Mouse (Mus musculus): ENCODE measurements at regions not wholly inside any gene's neighbourhood (a gene's known extent, or its start where the extent isn't known, plus 50 kb on each side); places are given as distances from the start of the nearest gene placed in this dataset.
A peak's percentile ranks its signal among the peaks of the same experiment; 100 is the strongest.

GRCm38 (mm10) chr9:61714331-61715035 is 199.9 kb downstream of the Rplp1 start:
- H3K4me1 ChIP-seq, result peaks cover 23% of the 10 kb centered on the region
- peak overlapping the region; percentile 38; the same call in 1 of the 2 replicates for H3K27ac ChIP-seq (replicated peaks)
- DNase-seq (ENCODE audit: low spot score), result no peak

DNA sequence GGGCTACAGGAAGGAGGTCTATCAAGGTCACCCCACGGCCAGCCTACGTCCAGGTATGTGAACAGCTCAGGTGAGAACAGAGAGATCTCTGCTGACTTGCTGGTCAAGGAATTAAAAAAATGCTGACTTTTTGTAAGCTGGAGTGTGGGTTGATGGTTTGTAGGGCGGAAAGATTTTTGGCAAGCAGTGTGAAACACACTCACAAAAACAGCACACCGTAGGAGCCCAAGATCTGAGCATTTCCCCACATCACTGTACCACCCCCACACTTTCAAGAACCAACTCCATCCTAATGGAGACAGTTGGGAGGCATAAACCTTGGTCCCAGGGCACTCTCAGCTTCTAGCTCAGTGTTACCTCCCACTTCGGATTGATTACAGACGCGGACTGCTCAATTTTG is 200.5 kb downstream of the Rplp1 start:
- no peak overlapping the region for H3K27ac ChIP-seq (replicated peaks)
- no peaks in the 10 kb centered on the region for H3K36me3 ChIP-seq
- peaks cover 21% of the 10 kb centered on the region for H3K27me3 ChIP-seq (ENCODE audit: low read depth, poor library complexity, severe bottlenecking)
- H3K4me3 ChIP-seq, result no peak overlapping the region
- no peak for DNase-seq (ENCODE audit: low spot score)
- peaks cover 23% of the 10 kb centered on the region for H3K4me1 ChIP-seq
- WGBS, result 90% methylated on average over 7 of the region's 7 CpGs
- H3K9me3 ChIP-seq (replicated peaks), result no peaks in the 10 kb centered on the region

More at GRCm38 (mm10) chr9:61714331-61715035, 199.9 kb downstream of the Rplp1 start:
- WGBS, result 41% methylated on average over 19 of the region's 19 CpGs
- H3K9me3 ChIP-seq (replicated peaks), result no peaks in the 10 kb centered on the region
- H3K4me3 ChIP-seq, result no peak overlapping the region
- H3K36me3 ChIP-seq, result no peaks in the 10 kb centered on the region
- peaks cover 21% of the 10 kb centered on the region for H3K27me3 ChIP-seq (ENCODE audit: low read depth, poor library complexity, severe bottlenecking)

- H3K27me3 ChIP-seq (ENCODE audit: low read depth, poor library complexity, severe bottlenecking), result peaks cover 11% of the 10 kb centered on the region; the same call in 1 of the 2 replicates
These were observed 203.0 kb downstream of the Rplp1 start for GRCm38 (mm10) chr9:61711296-61711695.

GRCm38 (mm10) chr9:61707875-61708274 is 206.5 kb downstream of the Rplp1 start:
- DNase-seq (ENCODE audit: low spot score), result no peak
- Histone ChIP-seq H3K27ac (replicated peaks) (no peak overlapping the region), H3K4me3 (no peak overlapping the region), H3K27me3 (ENCODE audit: low read depth, poor library complexity, severe bottlenecking) (no peaks in the 10 kb centered on the region), H3K4me1 (peaks cover 8% of the 10 kb centered on the region; the same call in 1 of the 2 replicates), H3K36me3 (no peaks in the 10 kb centered on the region), H3K9me3 (replicated peaks) (no peaks in the 10 kb centered on the region)
- WGBS, result 90% methylated on average over 7 of the region's 7 CpGs

More at GRCm38 (mm10) chr9:61711296-61711695, 203.0 kb downstream of the Rplp1 start:
- no peaks in the 10 kb centered on the region for H3K9me3 ChIP-seq (replicated peaks)
- H3K27ac ChIP-seq (replicated peaks), result no peak overlapping the region
- no peak overlapping the region for H3K4me3 ChIP-seq
- no peaks in the 10 kb centered on the region for H3K36me3 ChIP-seq
- peaks cover 23% of the 10 kb centered on the region for H3K4me1 ChIP-seq
- WGBS, result 74% methylated on average over 7 of the region's 7 CpGs
- DNase-seq (ENCODE audit: low spot score), result no peak

- Histone ChIP-seq H3K36me3 (no peaks in the 10 kb centered on the region), H3K4me3 (no peak overlapping the region), H3K9me3 (replicated peaks) (no peaks in the 10 kb centered on the region), H3K27ac (replicated peaks) (no peak overlapping the region), H3K4me1 (peaks cover 7% of the 10 kb centered on the region; the same call in 1 of the 2 replicates), H3K27me3 (ENCODE audit: low read depth, poor library complexity, severe bottlenecking) (no peaks in the 10 kb centered on the region)
- 84% methylated on average over 2 of the region's 2 CpGs for WGBS
- DNase-seq (ENCODE audit: low spot score), result no peak
These were observed 207.0 kb downstream of the Rplp1 start for GRCm38 (mm10) chr9:61707296-61707695.

GRCm38 (mm10) chr9:61706263-61706755 is 208.0 kb downstream of the Rplp1 start:
- Histone ChIP-seq H3K27ac (replicated peaks) (no peak overlapping the region), H3K27me3 (ENCODE audit: low read depth, poor library complexity, severe bottlenecking) (peaks cover under 1% of the 10 kb centered on the region; the same call in 1 of the 2 replicates), H3K36me3 (no peaks in the 10 kb centered on the region), H3K9me3 (replicated peaks) (no peaks in the 10 kb centered on the region), H3K4me1 (peaks cover 3% of the 10 kb centered on the region; the same call in 1 of the 2 replicates), H3K4me3 (no peak overlapping the region)
- WGBS, result 82% methylated on average over 6 of the region's 6 CpGs
- no peak for DNase-seq (ENCODE audit: low spot score)

DNA sequence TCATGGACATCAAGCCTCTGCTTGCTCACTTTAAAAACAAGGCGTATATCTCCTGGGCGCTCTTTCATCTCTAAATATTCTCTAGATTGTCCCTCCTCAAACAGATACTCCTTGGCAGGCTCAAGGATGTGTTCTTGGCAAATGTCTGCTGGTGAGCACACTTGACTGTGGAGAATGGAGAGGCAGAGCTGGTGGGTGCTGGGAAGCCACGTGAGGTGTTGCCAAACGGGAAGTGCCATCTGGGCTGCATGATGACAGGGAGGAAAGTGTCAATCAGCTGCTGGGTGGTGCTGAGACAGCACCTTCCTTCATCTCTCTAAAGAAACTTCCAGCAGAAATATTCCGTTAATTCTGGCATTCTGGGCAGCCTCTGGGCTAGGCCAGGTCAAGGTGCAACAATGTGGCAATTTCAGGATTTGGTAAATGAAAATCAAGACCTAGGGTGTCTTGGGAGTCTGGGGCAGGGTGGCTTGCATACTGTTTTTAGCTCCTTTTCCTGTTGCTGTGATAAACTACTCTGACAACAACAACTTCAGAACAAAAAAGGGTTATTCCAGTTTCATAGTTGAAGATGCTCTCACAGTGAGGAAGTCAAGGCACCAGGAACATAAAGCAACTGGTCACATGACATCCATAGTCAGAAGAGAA is 208.6 kb downstream of the Rplp1 start:
- no peak overlapping the region for H3K4me3 ChIP-seq
- no peak for DNase-seq (ENCODE audit: low spot score)
- H3K4me1 ChIP-seq, result peaks cover under 1% of the 10 kb centered on the region; the same call in 1 of the 2 replicates
- WGBS, result 75% methylated on average over 5 of the region's 5 CpGs
- H3K27me3 ChIP-seq (ENCODE audit: low read depth, poor library complexity, severe bottlenecking), result peaks cover 6% of the 10 kb centered on the region
- H3K36me3 ChIP-seq, result no peaks in the 10 kb centered on the region
- H3K27ac ChIP-seq (replicated peaks), result no peak overlapping the region
- no peaks in the 10 kb centered on the region for H3K9me3 ChIP-seq (replicated peaks)

- Histone ChIP-seq H3K4me1 (peaks cover 8% of the 10 kb centered on the region; the same call in 1 of the 2 replicates), H3K9me3 (replicated peaks) (no peaks in the 10 kb centered on the region), H3K27me3 (ENCODE audit: low read depth, poor library complexity, severe bottlenecking) (peaks cover 29% of the 10 kb centered on the region), H3K4me3 (no peak overlapping the region), H3K36me3 (no peaks in the 10 kb centered on the region), H3K27ac (replicated peaks) (no peak overlapping the region)
- DNase-seq (ENCODE audit: low spot score), result no peak
- WGBS, result 93% methylated on average over 11 of the region's 11 CpGs
These were observed 211.0 kb downstream of the Rplp1 start for GRCm38 (mm10) chr9:61703301-61703700.

DNA sequence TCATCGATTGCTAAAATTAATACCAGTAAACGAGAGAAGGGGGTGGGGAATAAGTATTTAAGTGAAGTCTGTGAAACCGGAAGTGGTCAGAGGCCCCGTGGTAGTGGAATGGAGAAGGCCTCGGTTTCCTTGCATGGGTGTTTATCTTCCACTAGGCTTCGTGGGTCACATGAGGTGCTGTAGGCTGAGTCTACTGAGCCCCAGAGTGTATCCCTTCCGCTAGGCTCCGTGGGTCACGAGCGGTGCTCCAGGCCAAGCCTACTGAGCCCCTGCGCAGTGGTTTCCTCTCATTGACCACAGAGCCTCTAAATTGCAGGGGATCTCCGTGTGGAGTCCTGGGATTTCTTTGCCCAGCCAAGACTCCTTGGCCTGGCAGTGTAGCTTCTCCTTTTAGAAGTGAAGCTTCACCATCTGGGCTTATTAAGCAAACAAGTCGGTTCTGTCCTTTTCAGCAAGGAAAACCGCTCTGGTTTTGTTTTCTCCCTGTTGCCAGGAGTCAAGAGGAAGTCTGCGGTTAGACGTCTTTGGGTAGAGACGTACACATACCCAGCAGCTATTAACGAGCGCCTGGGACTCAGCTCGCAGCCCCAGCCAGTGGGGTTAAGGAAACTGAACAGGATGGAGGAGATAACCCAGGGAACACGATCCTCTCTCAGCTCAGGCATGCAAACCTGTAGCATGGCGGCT is 211.9 kb downstream of the Rplp1 start:
- Histone ChIP-seq H3K4me3 (no peak overlapping the region), H3K9me3 (replicated peaks) (no peaks in the 10 kb centered on the region), H3K4me1 (peaks cover 16% of the 10 kb centered on the region), H3K27me3 (ENCODE audit: low read depth, poor library complexity, severe bottlenecking) (peaks cover 29% of the 10 kb centered on the region), H3K36me3 (no peaks in the 10 kb centered on the region), H3K27ac (replicated peaks) (no peak overlapping the region)
- WGBS, result 82% methylated on average over 22 of the region's 22 CpGs
- no peak for DNase-seq (ENCODE audit: low spot score)

GRCm38 (mm10) chr9:61700576-61700975 is 213.8 kb downstream of the Rplp1 start:
- WGBS, result 77% methylated on average over 6 of the region's 6 CpGs
- peaks cover 40% of the 10 kb centered on the region for H3K27me3 ChIP-seq (ENCODE audit: low read depth, poor library complexity, severe bottlenecking)
- no peaks in the 10 kb centered on the region for H3K9me3 ChIP-seq (replicated peaks)
- H3K36me3 ChIP-seq, result no peaks in the 10 kb centered on the region
- DNase-seq (ENCODE audit: low spot score), result no peak
- H3K4me1 ChIP-seq, result peaks cover 19% of the 10 kb centered on the region
- no peak overlapping the region for H3K4me3 ChIP-seq
- no peak overlapping the region; the same call in 1 of the 2 replicates for H3K27ac ChIP-seq (replicated peaks)

- DNase-seq (ENCODE audit: low spot score), result no peak
- H3K9me3 ChIP-seq (replicated peaks), result no peaks in the 10 kb centered on the region
- H3K4me1 ChIP-seq, result peaks cover 25% of the 10 kb centered on the region
- no peaks in the 10 kb centered on the region for H3K36me3 ChIP-seq
- H3K4me3 ChIP-seq, result no peak overlapping the region
- H3K27ac ChIP-seq (replicated peaks), result no peak overlapping the region
- peaks cover 41% of the 10 kb centered on the region for H3K27me3 ChIP-seq (ENCODE audit: low read depth, poor library complexity, severe bottlenecking)
- 89% methylated on average over 5 of the region's 5 CpGs for WGBS
These were observed 214.7 kb downstream of the Rplp1 start for GRCm38 (mm10) chr9:61699618-61700017.

GRCm38 (mm10) chr9:61697959-61698358 is 216.4 kb downstream of the Rplp1 start:
- H3K27ac ChIP-seq (replicated peaks), result peak overlapping the region; percentile 33; the same call in 1 of the 2 replicates
- peak; percentile 81 for DNase-seq (ENCODE audit: low spot score)
- H3K4me1 ChIP-seq, result peaks cover 25% of the 10 kb centered on the region
- 13% methylated on average over 11 of the region's 11 CpGs for WGBS
- peaks cover 52% of the 10 kb centered on the region for H3K27me3 ChIP-seq (ENCODE audit: low read depth, poor library complexity, severe bottlenecking)
- H3K9me3 ChIP-seq (replicated peaks), result no peaks in the 10 kb centered on the region
- H3K36me3 ChIP-seq, result no peaks in the 10 kb centered on the region
- no peak overlapping the region for H3K4me3 ChIP-seq
